Mouse (Mus musculus): ENCODE data around the gene Vmn1r179. TPM values are rescaled to one million over a fixed set of nuclear protein-coding genes. Genes with fewer than 3 reads are reported as not detected.
"Not testable (repeated sequence)": the region's sequence is repeated elsewhere in the genome, so short reads cannot be mapped to it uniquely, and the experiment has no call there.

The Vmn1r179 gene
- total RNA-seq (2021) = not detected
- long read RNA-seq, experiment 1 = 0 reads
- long read RNA-seq, experiment 2 = 0 reads

DNA sequence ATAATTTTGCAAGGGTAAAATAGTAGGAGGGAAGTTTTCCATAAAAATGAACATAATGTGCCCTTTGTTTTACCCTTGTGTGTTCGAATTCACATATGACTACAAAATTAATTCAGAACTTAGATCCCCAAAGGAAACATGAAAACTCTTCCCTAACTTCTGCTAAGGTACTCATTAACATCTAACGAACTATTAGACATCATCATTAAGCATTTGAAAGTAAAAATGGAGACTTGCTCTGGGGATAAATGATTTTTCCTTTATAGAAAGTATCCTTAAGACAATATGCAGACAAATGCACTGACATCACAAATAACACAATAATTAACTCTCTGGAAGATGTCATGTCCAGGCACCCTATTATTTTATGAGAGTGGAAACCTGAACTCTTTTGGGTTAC lies at the start of gene Vmn1r179:
Gene Vmn1r179, plus strand, starts transcription at position 301 of the 400 bp plus-strand sequence.
- DNase-seq (ENCODE audit: low spot score in 2 of 2) = no peak

DNA sequence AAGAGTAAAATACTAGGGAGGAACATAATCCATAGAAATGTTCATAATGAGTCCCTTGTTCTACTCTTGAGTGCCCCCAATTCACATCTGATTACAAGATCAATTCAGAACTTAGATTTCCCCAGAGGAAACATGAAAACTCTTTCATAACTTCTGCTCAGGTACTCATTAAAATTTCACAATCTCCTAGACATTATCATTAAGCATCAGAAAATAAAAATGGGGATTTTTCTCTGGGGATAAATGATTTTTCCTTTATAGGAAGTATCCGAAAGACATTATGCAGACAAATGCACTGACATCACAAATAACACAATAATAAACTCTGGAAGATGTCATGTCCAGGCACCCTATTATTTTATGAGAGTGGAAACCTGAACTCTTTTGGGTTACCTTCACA lies 35.1 kb upstream of the Vmn1r179 start, which contains the start of gene Vmn1r178:
Gene Vmn1r178, plus strand, starts transcription at position 301 of the 400 bp plus-strand sequence.
- no peak for DNase-seq (ENCODE audit: low spot score in 2 of 2)

DNA sequence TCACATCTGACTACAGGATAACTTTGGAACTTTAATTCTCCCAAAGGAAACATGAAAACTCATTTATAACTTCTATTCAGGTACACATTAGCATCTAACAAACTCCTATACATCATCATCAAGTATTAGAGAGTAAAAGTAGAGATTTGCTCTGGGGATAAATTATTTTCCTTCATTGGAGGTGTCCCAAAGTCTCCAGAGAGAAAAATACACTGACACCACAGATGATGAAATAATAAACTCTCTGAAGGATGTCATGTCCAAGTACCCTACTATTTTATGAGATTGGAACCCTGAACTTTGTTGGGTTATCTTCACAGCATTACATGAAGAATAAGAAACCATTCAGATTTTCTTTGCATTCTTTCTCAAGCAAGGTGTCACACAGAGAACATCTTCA lies 23.6 kb downstream of the Vmn1r179 start, which contains the start of gene Vmn1r180:
Gene Vmn1r180, plus strand, starts transcription at position 301 of the 400 bp plus-strand sequence.
- DNase-seq (ENCODE audit: low spot score in 2 of 2) = no peak

DNA sequence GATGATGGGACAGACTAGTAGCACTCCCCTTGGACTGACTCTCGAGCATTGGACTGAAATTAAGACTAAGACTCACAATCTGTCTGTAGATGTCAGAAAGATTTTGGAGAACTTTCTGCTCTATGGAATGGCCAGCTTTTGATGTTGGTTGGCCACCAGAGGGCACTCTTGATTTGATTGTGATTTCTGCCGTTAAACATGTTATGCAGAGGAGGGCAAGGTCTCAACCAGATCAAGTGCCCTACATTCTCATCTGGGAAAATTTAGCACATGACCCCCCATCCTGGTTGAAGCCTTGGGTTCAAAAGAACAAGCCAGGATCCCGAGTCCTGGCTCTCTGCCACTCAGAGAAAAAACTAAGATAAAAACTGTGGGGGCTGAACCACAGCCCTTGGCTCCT lies 41.3 kb downstream of the Vmn1r179 start:
- DNase-seq (ENCODE audit: low spot score in 2 of 2) = not testable (repeated sequence)

DNA sequence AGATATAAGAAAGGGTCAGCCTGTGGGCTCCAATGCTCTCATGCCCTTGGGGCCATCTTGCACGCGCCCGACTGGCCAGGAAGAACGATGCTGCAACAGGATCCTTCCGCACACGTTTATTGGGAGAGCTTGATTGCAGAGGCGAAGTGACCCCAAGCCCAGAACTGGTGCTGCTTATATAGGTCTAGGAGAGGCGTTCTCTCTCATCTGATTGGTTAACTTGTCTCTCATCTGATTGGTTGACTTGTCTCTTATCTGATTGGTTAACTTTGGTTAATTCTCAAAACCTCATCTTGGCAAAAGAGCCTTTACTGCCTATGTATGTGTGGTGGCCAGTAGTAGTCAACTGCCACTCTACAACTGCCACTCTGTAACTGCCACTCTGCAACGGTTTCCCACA lies 47.5 kb downstream of the Vmn1r179 start, which contains the start of gene Vmn1r181:
Gene Vmn1r181, plus strand, starts transcription at position 301 of the 400 bp plus-strand sequence.
- not testable (repeated sequence) for DNase-seq (ENCODE audit: low spot score in 2 of 2)

Other genes starting within 250 kb of the Vmn1r179 start
- not detected for gene Vmn1r173, start 226.3 kb upstream of the Vmn1r179 start, total RNA-seq (2021)
- not detected for gene Vmn1r174, start 174.7 kb upstream of the Vmn1r179 start, total RNA-seq (2021)
- not detected for gene Vmn1r175, start 116.3 kb upstream of the Vmn1r179 start, total RNA-seq (2021)
- gene Vmn1r176, start 89.6 kb upstream of the Vmn1r179 start, total RNA-seq (2021) = not detected
- not detected for gene Vmn1r177, start 60.5 kb upstream of the Vmn1r179 start, total RNA-seq (2021)
- not detected for gene Vmn1r178, start 35.0 kb upstream of the Vmn1r179 start, total RNA-seq (2021)
- gene Vmn1r180, start 23.7 kb downstream of the Vmn1r179 start, total RNA-seq (2021) = not detected
- gene Vmn1r181, start 47.6 kb downstream of the Vmn1r179 start, total RNA-seq (2021) = not detected
- gene V1rd19, start 74.7 kb downstream of the Vmn1r179 start, total RNA-seq (2021) = not detected
- gene Vmn1r183, start 126.3 kb downstream of the Vmn1r179 start, total RNA-seq (2021) = not detected
- 1 to 10 TPM; 9.1 TPM for gene Zfp180, start 154.9 kb downstream of the Vmn1r179 start, total RNA-seq (2021)
- gene Zfp112, start 185.3 kb downstream of the Vmn1r179 start, total RNA-seq (2021) = 1 to 10 TPM; 4.4 to 4.5 TPM
- gene Zfp235, start 207.2 kb downstream of the Vmn1r179 start, total RNA-seq (2021) = 1 to 10 TPM; 6.1 to 8.6 TPM
- under 1 TPM; 0.57 to 0.83 TPM for gene Zfp114, start 248.1 kb downstream of the Vmn1r179 start, total RNA-seq (2021)

Data from gastrocnemius, postnatal 4 days (tissue).